Comparison of ENCODE assay signal across 7 mouse cellular contexts in the genomic region with DNA sequence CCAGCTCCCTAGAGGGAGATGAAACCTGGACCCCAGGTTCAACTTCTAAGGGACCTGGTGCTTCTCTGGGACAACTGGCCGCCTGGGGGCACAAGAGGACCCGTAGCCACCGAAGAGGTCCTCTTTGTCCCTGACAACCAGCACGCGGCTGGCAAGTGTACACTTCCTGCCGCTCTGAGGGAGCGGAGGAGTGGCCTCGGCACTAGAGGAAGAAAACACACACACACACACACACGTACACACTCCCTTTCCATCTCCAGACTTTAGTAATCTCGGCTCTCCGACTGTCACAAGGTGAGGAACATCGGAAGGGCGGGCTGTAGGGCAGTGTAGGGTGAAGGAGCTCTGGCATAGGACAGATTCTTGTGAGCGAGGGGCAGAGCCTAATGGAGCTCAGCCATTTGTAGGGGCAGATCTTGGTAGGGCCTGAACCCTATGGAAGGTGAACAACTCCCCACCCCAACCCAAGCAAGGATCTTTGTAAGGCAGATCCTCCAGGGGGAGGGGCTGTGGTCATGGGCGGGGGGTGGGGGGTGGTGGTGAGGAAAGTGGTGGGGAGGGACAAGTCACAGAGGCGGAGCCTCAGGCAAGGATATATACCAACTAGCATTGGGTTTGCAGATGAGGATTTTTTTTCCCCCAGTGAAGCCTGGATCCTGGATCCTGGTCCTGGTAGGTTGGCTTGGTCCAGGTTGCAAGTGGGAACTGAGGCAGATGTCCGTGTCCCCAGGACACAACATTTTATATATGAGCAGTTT. TPM values are rescaled to one million over a fixed set of nuclear protein-coding genes. Genes with fewer than 3 reads are reported as not detected.
DNase-seq lines count a peak whose midpoint lies in the region; ATAC-seq and TF ChIP-seq lines count a peak whose summit lies in the region.

No protein-coding gene starts in this region.

- TF ChIP-seq POLR2A in small intestine, adult 2 months (IDR thresholded peaks at IDR 0.05; ENCODE audit: low read depth, low read length), result no peak

- peaks cover 18% of the 10 kb centered on the region for H3K4me1 ChIP-seq in limb, embryonic 12.5 days (replicated peaks)
- peaks cover 15% of the 10 kb centered on the region for H3K4me1 ChIP-seq in midbrain, embryonic 13.5 days (replicated peaks)
- peaks cover 5% of the 10 kb centered on the region; the same call in 1 of the 2 replicates for H3K4me1 ChIP-seq in small intestine, adult 2 months (ENCODE audit: control insufficient read depth, insufficient read depth, insufficient read length, low read length)

- no peaks in the 10 kb centered on the region for H3K36me3 ChIP-seq in limb, embryonic 12.5 days
- H3K36me3 ChIP-seq in midbrain, embryonic 13.5 days, result no peaks in the 10 kb centered on the region
- H3K36me3 ChIP-seq in small intestine, adult 2 months (ENCODE audit: control insufficient read depth, insufficient read depth, low read length), result no peaks in the 10 kb centered on the region

- H3K27me3 ChIP-seq in limb, embryonic 12.5 days, result no peaks in the 10 kb centered on the region
- H3K27me3 ChIP-seq in midbrain, embryonic 13.5 days, result peaks cover 5% of the 10 kb centered on the region; the same call in 1 of the 2 replicates
- no peaks in the 10 kb centered on the region for H3K27me3 ChIP-seq in small intestine, adult 2 months (ENCODE audit: control insufficient read depth, insufficient read depth, low read length)

- peak; percentile 65; the same call in 1 of the 2 replicates for TF ChIP-seq CTCF in small intestine, adult 2 months (IDR thresholded peaks at IDR 0.05; ENCODE audit: extremely low read depth, insufficient read length, insufficient replicate concordance, low read depth, low read length)

- no peaks in the 10 kb centered on the region for H3K9me3 ChIP-seq in limb, embryonic 12.5 days
- no peaks in the 10 kb centered on the region; the same call in 1 of the 2 replicates for H3K9me3 ChIP-seq in midbrain, embryonic 13.5 days

- peak overlapping the region; percentile 52 for H3K9ac ChIP-seq in limb, embryonic 12.5 days (replicated peaks)
- peak overlapping the region; percentile 58 for H3K9ac ChIP-seq in midbrain, embryonic 13.5 days (replicated peaks)

- peak overlapping the region; percentile 34 for H3K4me3 ChIP-seq in limb, embryonic 12.5 days (replicated peaks)
- peak overlapping the region; percentile 44 for H3K4me3 ChIP-seq in midbrain, embryonic 13.5 days (replicated peaks)
- H3K4me3 ChIP-seq in small intestine, adult 2 months (ENCODE audit: low read depth, low read length), result peak overlapping the region; percentile 61

- 10% methylated on average over 17 of the region's 17 CpGs for WGBS in limb, embryonic 12.5 days
- 9% methylated on average over 17 of the region's 17 CpGs for WGBS in midbrain, embryonic 13.5 days
- WGBS in small intestine, adult 2 months, result 10% methylated on average over 17 of the region's 17 CpGs

- H3K27ac ChIP-seq in limb, embryonic 12.5 days, result peak overlapping the region; percentile 56
- peak overlapping the region; percentile 75 for H3K27ac ChIP-seq in midbrain, embryonic 13.5 days
- peak overlapping the region; percentile 32; the same call in 1 of the 2 replicates for H3K27ac ChIP-seq in small intestine, adult 2 months (ENCODE audit: insufficient read depth, low read depth, low read length)

- DNase-seq in adrenal gland, adult 18-20 months (ENCODE audit: low spot score in 2 of 2), result peak; percentile 73
- peak; percentile 89 for DNase-seq in embryo, embryonic 10 days (ENCODE audit: low spot score)
- DNase-seq in gastrocnemius, postnatal 25 days, result peak; percentile 74

- peak overlapping the region; percentile 58 for H3K4me2 ChIP-seq in limb, embryonic 12.5 days
- H3K4me2 ChIP-seq in midbrain, embryonic 13.5 days (replicated peaks), result peak overlapping the region; percentile 59

- ATAC-seq in inflammation-experienced regulatory T-cells, adult 6 months, result peak; percentile 85
- peak; percentile 78 for ATAC-seq in limb, embryonic 12.5 days (ENCODE audit: insufficient number of reproducible peaks, insufficient read depth, low FRiP score, low TSS enrichment, low read depth)
- ATAC-seq in midbrain, embryonic 13.5 days, result peak; percentile 93

RNA-seq across cellular contexts. Expression of a gene that starts 10.5 kb away (rescaled TPM):
- total RNA-seq in adrenal gland, adult 18-20 months (2021), result 100 to 1,000 TPM; 116 to 118 TPM
- 10 to 100 TPM; 79.2 to 82.7 TPM for total RNA-seq in gastrocnemius, postnatal 25 days (2021)
- 10 to 100 TPM; 30.5 to 33.7 (median 32.4) TPM for polyA plus RNA-seq in inflammation-experienced regulatory T-cells, adult 6 months (2017; shearing (Covaris generic))
- polyA plus RNA-seq in limb, embryonic 12.5 days (2016; fragmentation: Nextera tagmentation; extraction: Ambion mirVana), result 194 and 202 TPM in 2 replicates
- 280 and 291 TPM in 2 replicates for polyA plus RNA-seq in midbrain, embryonic 13.5 days (2015; fragmentation: Nextera tagmentation; extraction: Ambion mirVana)
- 217 and 306 TPM in 2 replicates for polyA plus RNA-seq in small intestine, adult 2 months (2012; rRNA removed)

RNA-seq across cellular contexts. Expression of a gene that starts 16.5 kb away (rescaled TPM):
- 10 to 100 TPM in 1 of 2 experiments, 1 to 10 TPM in 1; 7.6 to 13.1 TPM for total RNA-seq in adrenal gland, adult 18-20 months (2021)
- 1 to 10 TPM in 1 of 2 experiments, under 1 TPM in 1; 0.90 to 1.5 TPM for total RNA-seq in gastrocnemius, postnatal 25 days (2021)
- polyA plus RNA-seq in inflammation-experienced regulatory T-cells, adult 6 months (2017; shearing (Covaris generic)), result not detected
- polyA plus RNA-seq in limb, embryonic 12.5 days (2016; fragmentation: Nextera tagmentation; extraction: Ambion mirVana), result 32.2 and 38.7 TPM in 2 replicates
- 59.1 and 61.2 TPM in 2 replicates for polyA plus RNA-seq in midbrain, embryonic 13.5 days (2015; fragmentation: Nextera tagmentation; extraction: Ambion mirVana)
- polyA plus RNA-seq in small intestine, adult 2 months (2012; rRNA removed), result 57.1 and 106 TPM in 2 replicates

Comparison
In these comparisons a context has a peak if more than half of its experiments do, and no peak if none do; other contexts are left out.
1. Peak in every context shown above with its lines: DNase-seq, ATAC-seq, H3K4me3 ChIP-seq and H3K27ac ChIP-seq.
2. RNA of a gene that starts 16.5 kb away (polyA plus RNA-seq): 57.1 to 106 TPM in small intestine, adult 2 months, 59.1 to 61.2 TPM in midbrain, embryonic 13.5 days and 32.2 to 38.7 TPM in limb, embryonic 12.5 days; not detected in inflammation-experienced regulatory T-cells, adult 6 months; every median in the first group is over 10 times any median in the second.